10 mouse cellular contexts compared by ENCODE assay signal in the genomic region with DNA sequence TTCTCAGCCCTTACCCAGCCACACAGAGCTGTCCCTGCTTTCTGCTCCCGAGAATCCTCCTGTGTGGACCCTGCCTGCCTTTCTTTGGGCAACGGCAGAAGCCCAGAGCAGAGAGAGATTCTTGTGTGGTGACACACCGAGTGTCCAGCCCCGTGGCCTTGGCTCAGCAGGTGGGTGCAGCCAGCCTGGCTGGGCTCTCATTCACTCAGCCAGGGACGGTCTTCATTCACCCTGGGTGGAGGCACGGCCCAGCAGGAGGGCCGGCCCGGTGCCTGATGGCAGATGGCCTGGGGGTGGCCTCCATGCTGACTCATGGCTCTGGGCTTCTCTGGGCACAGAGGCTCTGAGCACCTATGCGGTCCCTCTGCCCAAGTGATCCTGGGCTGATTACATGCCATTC. TPM values are rescaled to one million over a fixed set of nuclear protein-coding genes. Genes with fewer than 3 reads are reported as not detected.
DNase-seq lines count a peak whose midpoint lies in the region; ATAC-seq and TF ChIP-seq lines count a peak whose summit lies in the region.
"Had no signal": no experiment of that assay in that cellular context is flagged by ENCODE, and none has a peak within 500 bp of the region (broad histone marks: within the 10 kb centered on the region; RNA-seq: fewer than 3 reads in every experiment).

No protein-coding gene starts in this region.

- H3K36me3 ChIP-seq in midbrain, embryonic 10.5 days: no peaks in the 10 kb centered on the region
- H3K36me3 ChIP-seq in midbrain, embryonic 15.5 days (replicated peaks): no peaks in the 10 kb centered on the region
- H3K36me3 ChIP-seq in thymus, adult 2 months (ENCODE audit: control insufficient read depth, insufficient read depth, low read length): no peaks in the 10 kb centered on the region

- H3K27ac ChIP-seq in midbrain, embryonic 10.5 days (replicated peaks): peak overlapping the region; percentile 61; the same call in 1 of the 2 replicates
- H3K27ac ChIP-seq in midbrain, embryonic 15.5 days: no peak overlapping the region
- H3K27ac ChIP-seq in thymus, adult 2 months (ENCODE audit: control insufficient read depth, insufficient read depth, low read length): no peak overlapping the region

- H3K4me1 ChIP-seq in midbrain, embryonic 10.5 days: peaks cover 10% of the 10 kb centered on the region
- no peaks in the 10 kb centered on the region for H3K4me1 ChIP-seq in midbrain, embryonic 15.5 days
- no peaks in the 10 kb centered on the region for H3K4me1 ChIP-seq in thymus, adult 2 months (replicated peaks; ENCODE audit: control insufficient read depth, insufficient read depth, low read length)

- no peak for DNase-seq in midbrain, embryonic 10.5 days (ENCODE audit: low spot score)
- peak; percentile 91 for DNase-seq in adrenal gland, postnatal 14 days
- DNase-seq in fibroblast of lung, adult 2 months (ENCODE audit: low read depth): peak; percentile 9
- peak; percentile 40 for DNase-seq in heart, postnatal 4 days
- DNase-seq in spleen, postnatal 36 days (ENCODE audit: low spot score in 2 of 2): no peak
- DNase-seq in layer of hippocampus, adult 9-10 months (ENCODE audit: low spot score): no peak
- DNase-seq in thymus, adult 2 months: no peak
- DNase-seq: kidney, adult 2 months; right cerebral cortex, postnatal 25 days had no signal

- no peak overlapping the region for H3K4me2 ChIP-seq in midbrain, embryonic 15.5 days

- 74% methylated on average over 9 of the region's 9 CpGs for WGBS in midbrain, embryonic 10.5 days
- 74% methylated on average over 9 of the region's 9 CpGs for WGBS in midbrain, embryonic 15.5 days
- 86% methylated on average over 9 of the region's 9 CpGs for WGBS in thymus, adult 2 months

- no peak overlapping the region for H3K9ac ChIP-seq in midbrain, embryonic 15.5 days

- H3K27me3 ChIP-seq in midbrain, embryonic 10.5 days (ENCODE audit: low read depth, poor library complexity, severe bottlenecking): peaks cover 11% of the 10 kb centered on the region
- peaks cover 7% of the 10 kb centered on the region; the same call in 1 of the 2 replicates for H3K27me3 ChIP-seq in midbrain, embryonic 15.5 days (replicated peaks)
- no peaks in the 10 kb centered on the region for H3K27me3 ChIP-seq in thymus, adult 2 months (ENCODE audit: control insufficient read depth, insufficient read depth, low read length)

- no peaks in the 10 kb centered on the region for H3K9me3 ChIP-seq in midbrain, embryonic 10.5 days (replicated peaks)
- no peaks in the 10 kb centered on the region for H3K9me3 ChIP-seq in midbrain, embryonic 15.5 days

- no peak for ATAC-seq in midbrain, embryonic 15.5 days (replicated peaks)

- TF ChIP-seq POLR2A in thymus, adult 2 months (IDR thresholded peaks at IDR 0.05; ENCODE audit: control insufficient read depth, extremely low read depth, insufficient read depth, low read length, poor library complexity): no peak

- TF ChIP-seq CTCF in thymus, adult 2 months (IDR thresholded peaks at IDR 0.05; ENCODE audit: borderline replicate concordance, control insufficient read depth, extremely low read depth, insufficient read depth, low read length, poor library complexity): no peak

- H3K4me3 ChIP-seq in midbrain, embryonic 10.5 days: no peak overlapping the region
- no peak overlapping the region for H3K4me3 ChIP-seq in midbrain, embryonic 15.5 days
- no peak overlapping the region for H3K4me3 ChIP-seq in thymus, adult 2 months (ENCODE audit: control insufficient read depth, insufficient read depth, low read length)

RNA-seq across cellular contexts. Expression of a gene that starts 17.4 kb away (rescaled TPM):
- polyA plus RNA-seq in midbrain, embryonic 10.5 days (2016; fragmentation: Nextera tagmentation; extraction: Ambion mirVana): 0.27 and 0.42 TPM in 2 replicates
- polyA plus RNA-seq in midbrain, embryonic 15.5 days (2015; fragmentation: Nextera tagmentation; extraction: Ambion mirVana): 7.9 and 9.3 TPM in 2 replicates
- 10.7 and 12.4 TPM in 2 replicates for total RNA-seq in adrenal gland, postnatal 14 days (2021)
- 10 to 100 TPM; 28.1 to 28.5 TPM for total RNA-seq in heart, postnatal 4 days (2021)
- polyA plus RNA-seq in thymus, adult 2 months (2012; rRNA removed): 0.45 and 2.0 TPM in 2 replicates

RNA-seq across cellular contexts. Expression of a gene that starts 31.6 kb away (rescaled TPM):
- 84.5 and 105 TPM in 2 replicates for polyA plus RNA-seq in midbrain, embryonic 10.5 days (2016; fragmentation: Nextera tagmentation; extraction: Ambion mirVana)
- 125 and 135 TPM in 2 replicates for polyA plus RNA-seq in midbrain, embryonic 15.5 days (2015; fragmentation: Nextera tagmentation; extraction: Ambion mirVana)
- total RNA-seq in adrenal gland, postnatal 14 days (2021): 80.8 and 88.8 TPM in 2 replicates
- 10 to 100 TPM; 55.8 to 57.1 TPM for total RNA-seq in heart, postnatal 4 days (2021)
- 18.9 and 24.4 TPM in 2 replicates for polyA plus RNA-seq in thymus, adult 2 months (2012; rRNA removed)

RNA-seq across cellular contexts. Expression of a gene that starts 32.7 kb away (rescaled TPM):
- 0.28 and 0.53 TPM in 2 replicates for polyA plus RNA-seq in midbrain, embryonic 10.5 days (2016; fragmentation: Nextera tagmentation; extraction: Ambion mirVana)
- 0.49 and 0.67 TPM in 2 replicates for polyA plus RNA-seq in midbrain, embryonic 15.5 days (2015; fragmentation: Nextera tagmentation; extraction: Ambion mirVana)
- total RNA-seq in adrenal gland, postnatal 14 days (2021): 3.7 and 36.1 TPM in 2 replicates
- total RNA-seq in heart, postnatal 4 days (2021): 1 to 10 TPM; 2.3 to 3.1 TPM
- polyA plus RNA-seq in thymus, adult 2 months (2012; rRNA removed): 5.7 and 6.5 TPM in 2 replicates

Comparison
In these comparisons a context has a peak if more than half of its experiments do, and no peak if none do; other contexts are left out.
1. DNase-seq: peak in adrenal gland, postnatal 14 days (single experiment), fibroblast of lung, adult 2 months (single experiment) and heart, postnatal 4 days (single experiment); none in midbrain, embryonic 10.5 days (single experiment), spleen, postnatal 36 days (0 of 2), layer of hippocampus, adult 9-10 months (single experiment) and thymus, adult 2 months (single experiment).